Comparison of ENCODE assay signal across 19 mouse cellular contexts in genomic region chr6:72743624-72744041, GRCm38 (mm10). TPM values are rescaled to one million over a fixed set of nuclear protein-coding genes. Genes with fewer than 3 reads are reported as not detected.
DNase-seq lines count a peak whose midpoint lies in the region; ATAC-seq and TF ChIP-seq lines count a peak whose summit lies in the region.
"Had no signal": no experiment of that assay in that cellular context is flagged by ENCODE, and none has a peak within 500 bp of the region (broad histone marks: within the 10 kb centered on the region; RNA-seq: fewer than 3 reads in every experiment).

No protein-coding gene starts in this region.

- no peak overlapping the region for H3K4me2 ChIP-seq in heart, embryonic 15.5 days
- no peak overlapping the region for H3K4me2 ChIP-seq in liver, embryonic 13.5 days
- H3K4me2 ChIP-seq in liver, embryonic 12.5 days, result no peak overlapping the region
- H3K4me2 ChIP-seq in stomach, postnatal 0 days (replicated peaks; ENCODE audit: low read depth), result no peak overlapping the region
- H3K4me2 ChIP-seq: embryonic facial prominence, embryonic 12.5 days; forebrain, embryonic 15.5 days; midbrain, embryonic 13.5 days; neural tube, embryonic 12.5 days had no signal

- H3K27me3 ChIP-seq in heart, embryonic 15.5 days, result no peaks in the 10 kb centered on the region
- no peaks in the 10 kb centered on the region for H3K27me3 ChIP-seq in liver, embryonic 13.5 days
- H3K27me3 ChIP-seq in liver, embryonic 12.5 days (replicated peaks), result 0 out of 2 replicates have a peak, but pooled peaks cover 6% of the 10 kb centered on the region
- H3K27me3 ChIP-seq in stomach, postnatal 0 days (ENCODE audit: control insufficient read depth, insufficient read depth, low read length), result no peaks in the 10 kb centered on the region
- H3K27me3 ChIP-seq: embryonic facial prominence, embryonic 12.5 days; forebrain, embryonic 15.5 days; midbrain, embryonic 13.5 days; neural tube, embryonic 12.5 days had no signal

- H3K9me3 ChIP-seq in heart, embryonic 15.5 days (replicated peaks), result no peaks in the 10 kb centered on the region
- H3K9me3 ChIP-seq in liver, embryonic 13.5 days (replicated peaks), result no peaks in the 10 kb centered on the region
- H3K9me3 ChIP-seq in liver, embryonic 12.5 days (replicated peaks), result no peaks in the 10 kb centered on the region
- no peaks in the 10 kb centered on the region for H3K9me3 ChIP-seq in stomach, postnatal 0 days (ENCODE audit: control insufficient read depth, low read length)
- H3K9me3 ChIP-seq: embryonic facial prominence, embryonic 12.5 days; forebrain, embryonic 15.5 days; heart, embryonic 10.5 days; midbrain, embryonic 13.5 days; neural tube, embryonic 12.5 days had no signal

- no peak for TF ChIP-seq EP300 in stomach, postnatal 0 days (optimal IDR thresholded peaks at IDR 0.05)

- no peak overlapping the region for H3K9ac ChIP-seq in heart, embryonic 15.5 days
- H3K9ac ChIP-seq in liver, embryonic 13.5 days, result no peak overlapping the region
- H3K9ac ChIP-seq in liver, embryonic 12.5 days, result no peak overlapping the region
- H3K9ac ChIP-seq in stomach, postnatal 0 days (ENCODE audit: low read length), result no peak overlapping the region
- H3K9ac ChIP-seq: embryonic facial prominence, embryonic 12.5 days; forebrain, embryonic 15.5 days; midbrain, embryonic 13.5 days; neural tube, embryonic 12.5 days had no signal

- intact Hi-C loops in heart, postnatal 25 days (cut with DNase I), result no loop called here

- no peak for TF ChIP-seq CTCF in stomach, postnatal 0 days (IDR thresholded peaks at IDR 0.05; ENCODE audit: low read depth)

- no peak overlapping the region for H3K4me3 ChIP-seq in heart, embryonic 15.5 days
- no peak overlapping the region for H3K4me3 ChIP-seq in liver, embryonic 13.5 days (replicated peaks)
- no peak overlapping the region for H3K4me3 ChIP-seq in liver, embryonic 12.5 days
- H3K4me3 ChIP-seq in stomach, postnatal 0 days (ENCODE audit: low read depth, low read length), result no peak overlapping the region
- H3K4me3 ChIP-seq: embryonic facial prominence, embryonic 12.5 days; forebrain, embryonic 15.5 days; heart, embryonic 10.5 days; layer of hippocampus, adult 2 months; midbrain, embryonic 13.5 days; neural tube, embryonic 12.5 days had no signal

- H3K36me3 ChIP-seq in heart, embryonic 15.5 days, result no peaks in the 10 kb centered on the region
- H3K36me3 ChIP-seq in liver, embryonic 13.5 days, result no peaks in the 10 kb centered on the region
- H3K36me3 ChIP-seq in liver, embryonic 12.5 days, result no peaks in the 10 kb centered on the region
- H3K36me3 ChIP-seq in stomach, postnatal 0 days (ENCODE audit: control insufficient read depth, insufficient read depth, low read length), result no peaks in the 10 kb centered on the region
- H3K36me3 ChIP-seq: embryonic facial prominence, embryonic 12.5 days; forebrain, embryonic 15.5 days; midbrain, embryonic 13.5 days; neural tube, embryonic 12.5 days had no signal

- H3K27ac ChIP-seq in heart, embryonic 15.5 days, result peak overlapping the region; percentile 8; the same call in 1 of the 2 replicates
- H3K27ac ChIP-seq in liver, embryonic 13.5 days, result no peak overlapping the region
- no peak overlapping the region for H3K27ac ChIP-seq in liver, embryonic 12.5 days
- no peak overlapping the region for H3K27ac ChIP-seq in stomach, postnatal 0 days (replicated peaks)
- H3K27ac ChIP-seq: forebrain, embryonic 15.5 days; heart, embryonic 10.5 days; layer of hippocampus, adult 2 months; midbrain, embryonic 13.5 days; neural tube, embryonic 12.5 days had no signal

- no peak for ATAC-seq in heart, embryonic 15.5 days (replicated peaks; ENCODE audit: insufficient number of reproducible peaks, insufficient read depth, low FRiP score, low read depth)
- peak; percentile 44 for ATAC-seq in liver, embryonic 13.5 days (ENCODE audit: low read depth)
- ATAC-seq in liver, embryonic 12.5 days, result no peak
- ATAC-seq in stomach, postnatal 0 days (ENCODE audit: low FRiP score, low TSS enrichment), result 0 out of 2 replicates have a peak, but pooled peaks have one; percentile 18
- ATAC-seq: forebrain, embryonic 15.5 days; midbrain, embryonic 13.5 days had no signal

- WGBS in heart, embryonic 15.5 days, result 68% methylated on average over 3 of the region's 3 CpGs
- 60% methylated on average over 3 of the region's 3 CpGs for WGBS in liver, embryonic 13.5 days (ENCODE audit: insufficient replicate concordance)
- WGBS in liver, embryonic 12.5 days (ENCODE audit: insufficient replicate concordance), result 60% methylated on average over 3 of the region's 3 CpGs
- 26% methylated on average over 3 of the region's 3 CpGs for WGBS in stomach, postnatal 0 days

- H3K4me1 ChIP-seq in heart, embryonic 15.5 days (replicated peaks), result peaks cover 64% of the 10 kb centered on the region
- peaks cover 48% of the 10 kb centered on the region for H3K4me1 ChIP-seq in liver, embryonic 13.5 days (replicated peaks)
- peaks cover 52% of the 10 kb centered on the region for H3K4me1 ChIP-seq in liver, embryonic 12.5 days
- peaks cover 21% of the 10 kb centered on the region; the same call in 1 of the 2 replicates for H3K4me1 ChIP-seq in stomach, postnatal 0 days (replicated peaks; ENCODE audit: control insufficient read depth, insufficient read depth)

- DNase-seq in heart, adult 11 months, result no peak
- DNase-seq in liver, embryonic 13.5 days, result no peak
- peak; percentile 73 for DNase-seq in fibroblast of lung, adult 2 months (ENCODE audit: low read depth)
- DNase-seq in stomach, postnatal 0 days (ENCODE audit: low spot score), result no peak
- DNase-seq in heart, postnatal 25 days (ENCODE audit: low spot score), result no peak
- DNase-seq in neural tube, embryonic 10.5 days (ENCODE audit: extremely low spot score, low spot score), result no peak
- DNase-seq: B cell, adult 2 months; cerebellum, postnatal 36 days; gastrocnemius, postnatal 10 days; heart, postnatal 4 days; thymus, postnatal 25 days had no signal

RNA-seq across cellular contexts. Expression of gene Tcf7l1, which starts 45.4 kb away (rescaled TPM):
- 12.6 and 19.5 TPM in 2 replicates for polyA plus RNA-seq in heart, embryonic 15.5 days (2015; fragmentation: Nextera tagmentation; extraction: Ambion mirVana)
- polyA plus RNA-seq in liver, embryonic 13.5 days (2015; fragmentation: Nextera tagmentation; extraction: Ambion mirVana), result 3.3 and 4.0 TPM in 2 replicates
- polyA plus RNA-seq in liver, embryonic 12.5 days (2016; fragmentation: Nextera tagmentation; extraction: Ambion mirVana), result 6.7 and 7.8 TPM in 2 replicates
- polyA plus RNA-seq in stomach, postnatal 0 days (2015; fragmentation: Nextera tagmentation; extraction: Ambion mirVana), result 11.1 and 12.2 TPM in 2 replicates
- total RNA-seq in heart, postnatal 25 days (2021), result 10 to 100 TPM; 10.4 to 11.8 TPM

Comparison
In these comparisons a context has a peak if more than half of its experiments do, and no peak if none do; other contexts are left out.
1. ATAC-seq: peak in liver, embryonic 13.5 days (single experiment) and stomach, postnatal 0 days (single experiment); none in heart, embryonic 15.5 days (single experiment) and liver, embryonic 12.5 days (single experiment).